Mouse (Mus musculus): ENCODE measurements around the gene Ctns.

The Ctns gene

DNA sequence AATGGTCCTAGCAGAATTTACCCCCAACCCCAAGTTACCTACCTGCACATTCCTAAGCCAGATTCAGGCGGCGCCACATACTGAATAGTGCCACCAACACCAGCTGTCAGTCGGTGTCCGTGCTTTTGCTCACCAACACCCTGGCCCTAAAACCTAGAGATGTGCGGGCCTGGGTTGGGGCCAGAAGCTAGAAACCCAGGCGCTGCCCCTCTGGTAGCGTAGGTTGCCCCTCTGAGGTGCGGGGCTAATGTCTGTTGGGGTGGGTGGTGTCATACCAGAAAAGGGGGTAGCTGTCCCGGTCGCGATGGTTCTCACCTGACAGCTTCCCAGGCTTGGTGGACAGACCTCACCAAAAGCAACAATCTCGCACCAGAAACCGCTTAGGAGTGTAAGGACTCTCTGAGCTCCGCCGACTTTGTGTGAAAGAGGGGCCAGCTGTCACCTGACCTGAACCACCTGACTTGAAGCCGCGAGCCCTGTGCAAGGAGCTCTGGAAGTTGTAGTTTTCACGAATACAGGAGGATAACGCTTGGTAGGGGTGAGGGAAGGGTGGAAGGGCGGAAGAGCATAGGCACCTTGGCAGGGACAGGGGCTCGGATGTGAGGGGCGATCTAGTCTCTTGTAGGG lies at the start of gene Ctns:
TSS of gene Ctns (minus strand) at position 440 of the 627 bp plus-strand sequence.
- DNase-seq (ENCODE audit: low spot score in 2 of 2): no peak

DNA sequence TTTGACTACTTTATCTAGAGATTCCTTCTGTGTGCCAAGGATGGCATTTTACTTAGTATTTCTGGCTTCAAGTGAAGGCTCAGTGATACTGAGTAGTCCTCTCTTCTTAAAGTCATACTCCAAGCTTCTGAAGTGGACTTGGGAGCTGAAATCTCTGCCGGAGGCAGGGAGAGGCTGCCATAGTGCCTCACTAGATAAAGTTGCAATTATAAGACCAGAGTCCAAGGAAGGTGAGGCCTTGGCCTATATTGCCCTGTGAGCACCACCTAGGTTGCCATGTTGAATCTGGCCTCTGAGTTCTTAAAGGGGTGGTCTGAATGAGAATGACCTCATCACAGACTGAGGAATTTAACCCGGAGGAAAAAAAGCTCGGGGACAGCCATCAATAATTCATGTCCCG lies 43.9 kb upstream of the Ctns start:
- DNase-seq (ENCODE audit: low spot score in 2 of 2): no peak

DNA sequence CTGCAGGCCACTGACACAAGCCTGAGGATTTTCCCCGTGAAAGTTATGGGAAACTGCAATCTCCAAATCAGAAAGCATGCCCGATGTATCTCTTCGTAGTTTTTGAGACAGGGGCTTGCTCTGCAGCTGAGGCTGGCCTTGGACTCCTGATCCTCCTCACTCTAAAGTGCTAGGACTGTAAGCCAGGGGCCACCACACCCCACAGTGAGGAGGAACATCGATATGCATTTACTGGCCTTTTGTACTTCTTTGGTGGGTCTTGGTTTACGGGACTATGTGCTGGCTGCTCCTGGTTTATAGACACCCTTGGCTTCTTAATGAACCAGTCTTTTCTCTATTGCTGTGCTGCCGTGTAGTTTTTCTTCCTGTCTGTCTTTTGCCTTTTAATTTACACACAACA lies 43.4 kb upstream of the Ctns start:
- no peak for DNase-seq (ENCODE audit: low spot score in 2 of 2)

DNA sequence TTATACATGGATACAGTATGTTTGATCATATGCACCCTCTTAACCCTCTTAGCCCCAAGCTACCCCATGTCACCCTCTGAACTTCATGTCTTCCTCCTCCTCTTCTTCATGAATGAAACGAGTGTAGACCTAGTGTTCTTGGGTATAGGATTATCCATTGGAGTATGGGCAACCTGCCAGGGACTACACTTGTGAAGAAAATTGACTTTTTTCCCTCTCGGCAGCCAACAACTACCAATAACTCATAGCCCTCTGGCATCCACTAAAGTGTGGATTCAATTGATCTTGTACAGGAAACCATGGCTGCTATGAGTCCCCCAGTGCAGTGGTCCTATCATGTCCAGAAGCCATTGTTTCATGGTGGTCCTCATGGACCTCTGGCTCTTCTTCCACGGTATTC lies 37.9 kb upstream of the Ctns start:
- no peak for DNase-seq (ENCODE audit: low spot score in 2 of 2)

DNA sequence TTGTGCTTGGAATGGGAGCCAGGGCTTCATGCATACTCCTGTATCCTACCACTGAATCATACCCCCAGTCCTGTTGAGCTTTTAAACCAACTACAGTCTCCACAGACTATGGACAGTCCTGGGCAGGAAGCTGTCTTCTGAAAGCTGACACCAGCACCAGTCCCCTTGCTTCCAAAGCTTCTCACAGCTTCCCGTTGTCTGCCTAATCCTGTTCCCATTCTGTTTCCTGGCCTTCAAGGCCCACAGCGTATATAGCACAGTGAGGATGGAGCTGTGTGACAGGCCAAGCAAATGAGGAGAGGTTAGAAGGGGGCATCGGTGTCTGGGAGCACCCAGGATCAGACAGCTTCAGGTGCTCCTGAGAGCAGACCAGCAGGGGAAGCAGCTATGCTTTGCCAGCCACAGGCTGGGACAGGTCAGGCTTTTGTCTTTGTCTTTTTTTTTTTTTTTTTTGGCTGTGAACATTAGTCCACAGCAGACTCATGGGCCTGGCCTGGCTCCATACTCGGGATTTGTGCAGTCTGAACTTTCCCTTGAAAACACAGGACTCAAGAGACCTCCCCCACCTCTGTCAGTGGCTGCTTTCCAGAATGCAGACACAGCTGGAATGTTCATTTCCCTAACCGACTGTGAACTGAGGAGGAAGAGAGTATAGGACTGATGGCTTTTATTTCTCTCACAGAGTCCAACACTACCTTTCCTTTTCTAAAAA lies 37.3 kb upstream of the Ctns start:
- DNase-seq (ENCODE audit: low spot score in 2 of 2): no peak

DNA sequence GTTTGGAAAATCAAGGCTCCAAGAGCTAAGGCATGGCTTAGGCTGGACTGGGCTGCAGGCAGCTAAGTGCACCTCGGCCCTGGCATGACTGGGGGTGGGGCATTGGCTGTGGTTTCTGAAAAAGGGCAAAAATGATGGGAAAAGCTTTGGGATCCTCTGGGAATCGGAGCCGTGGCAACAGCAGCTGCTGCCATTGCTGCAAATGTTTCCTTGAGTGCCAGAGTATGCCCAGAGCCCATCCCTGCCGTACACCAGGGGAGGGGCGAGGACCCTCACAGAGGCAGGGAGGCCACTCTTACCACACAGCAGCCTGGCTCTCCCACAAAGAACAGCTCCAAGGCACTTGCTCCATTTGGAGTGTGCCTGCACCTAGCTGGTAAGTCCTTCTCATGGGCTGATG lies 35.1 kb upstream of the Ctns start, which contains the start of gene Trpv1:
TSS of gene Trpv1 (plus strand) at position 301 of the 400 bp plus-strand sequence.
- no peak for DNase-seq (ENCODE audit: low spot score in 2 of 2)

DNA sequence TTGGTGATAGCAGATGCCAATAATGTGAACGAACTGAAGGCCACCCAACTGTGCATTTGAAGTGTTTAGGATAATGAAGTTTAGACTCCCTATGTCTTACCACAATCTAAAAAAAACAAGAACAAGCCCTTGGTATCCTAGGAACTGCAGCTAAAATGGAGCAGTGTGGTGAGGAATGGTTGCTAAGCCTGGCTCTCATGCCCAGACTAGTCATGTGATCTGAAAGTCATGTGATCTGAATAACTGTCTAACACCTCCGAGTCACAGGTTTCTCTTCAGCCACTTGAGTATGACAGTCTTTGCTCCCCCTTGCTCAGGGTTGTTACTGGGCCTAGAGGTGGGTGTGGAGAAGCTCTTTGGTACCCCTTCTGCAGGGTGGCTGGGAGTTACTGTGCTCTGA lies 33.7 kb upstream of the Ctns start:
- DNase-seq (ENCODE audit: low spot score in 2 of 2): no peak

DNA sequence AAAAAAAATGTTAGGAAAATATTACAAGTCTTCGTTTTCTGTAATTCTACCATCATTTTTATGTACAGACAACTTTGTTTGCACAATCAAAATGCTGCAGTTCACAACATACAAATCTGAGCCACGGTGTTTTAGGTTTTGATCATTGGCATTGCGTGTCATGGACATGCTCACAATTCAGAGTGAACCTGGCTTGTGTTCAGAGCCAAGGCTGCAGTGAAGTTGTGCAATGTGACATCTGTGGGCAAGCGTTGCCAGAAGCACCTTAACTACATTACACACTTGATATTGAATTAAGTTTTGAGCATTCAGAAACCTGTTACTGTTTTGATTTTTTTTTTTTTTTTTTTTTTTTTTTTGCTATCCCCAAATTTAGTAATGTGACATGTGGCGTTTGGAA lies 31.2 kb upstream of the Ctns start:
- DNase-seq (ENCODE audit: low spot score in 2 of 2): no peak

DNA sequence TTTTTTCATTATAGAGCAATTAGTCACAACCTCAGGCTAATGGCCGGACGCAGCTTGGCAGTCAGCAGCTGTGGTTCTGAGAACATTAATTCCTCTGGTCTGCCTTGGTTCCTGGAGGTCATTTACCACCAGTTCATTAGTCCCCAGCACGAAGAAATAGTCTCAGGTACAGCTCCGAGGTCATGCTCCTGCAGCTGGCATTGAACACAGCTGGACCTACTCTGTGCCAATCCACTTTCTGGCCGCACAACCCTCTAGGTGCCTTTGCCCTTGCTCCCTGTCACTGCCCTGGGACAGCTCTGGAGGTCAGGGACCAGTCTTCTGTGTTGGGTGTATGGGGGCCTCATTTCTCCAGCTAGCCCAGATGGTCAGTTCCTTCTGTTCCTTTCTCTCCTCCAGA lies 30.0 kb upstream of the Ctns start:
- no peak for DNase-seq (ENCODE audit: low spot score in 2 of 2)

DNA sequence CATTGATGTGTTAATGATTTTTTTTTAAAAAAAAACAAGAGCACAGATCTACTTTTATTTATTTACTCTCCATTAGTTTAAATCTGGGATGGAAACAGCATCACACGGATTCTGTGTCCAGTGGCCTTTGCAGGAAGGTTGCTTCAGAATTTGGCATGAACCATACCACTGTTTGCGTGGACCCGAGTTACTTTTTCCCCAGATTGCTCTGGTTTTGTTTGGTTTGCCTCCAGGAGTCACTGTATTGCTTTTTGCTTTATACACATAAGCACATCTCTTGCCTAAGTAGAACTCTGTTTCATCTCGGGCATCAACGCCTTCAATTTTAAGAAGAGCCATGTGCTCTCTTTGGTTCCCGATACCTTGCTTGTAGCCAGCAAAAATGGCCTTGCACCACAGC lies 27.0 kb upstream of the Ctns start:
- DNase-seq (ENCODE audit: low spot score in 2 of 2): no peak

DNA sequence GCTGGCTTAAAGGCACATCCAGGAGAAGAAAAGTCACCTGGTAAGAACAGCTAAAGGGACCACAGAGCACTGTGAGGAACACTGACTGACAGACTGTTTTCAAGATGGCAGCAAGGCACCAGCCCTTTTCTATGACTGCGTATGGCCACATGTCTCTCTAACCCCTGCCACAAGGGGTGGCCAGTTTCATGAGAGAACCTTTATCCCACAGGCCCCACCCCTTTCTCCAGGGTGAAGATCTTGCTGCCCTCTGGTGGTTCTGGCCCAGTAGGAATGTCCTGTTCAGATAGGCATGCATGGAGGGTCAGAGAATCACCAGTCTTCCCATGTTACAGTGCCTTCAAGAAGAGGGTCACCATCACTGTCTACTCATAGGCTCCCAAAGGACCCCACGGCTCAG lies 25.1 kb upstream of the Ctns start:
- DNase-seq (ENCODE audit: low spot score in 2 of 2): no peak

DNA sequence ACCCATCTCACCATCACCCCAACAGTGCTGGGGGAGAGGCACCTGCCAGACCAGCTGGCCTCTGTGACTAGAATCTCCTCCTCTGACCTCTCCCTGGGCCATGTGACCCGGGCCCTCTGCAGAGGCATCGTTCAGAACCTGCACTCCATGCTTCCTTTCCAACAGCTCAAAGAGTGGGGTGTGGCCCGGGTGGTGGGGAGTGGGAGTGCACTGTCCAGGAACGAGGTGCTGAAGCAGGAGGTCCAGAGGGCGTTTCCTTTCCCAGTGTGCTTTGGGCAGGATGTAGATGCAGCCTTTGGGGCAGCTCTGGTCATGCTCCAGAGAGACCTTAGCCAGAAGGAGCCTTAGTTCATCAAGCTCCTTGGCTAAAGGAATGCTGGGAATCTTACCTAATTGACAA lies 24.0 kb upstream of the Ctns start:
- no peak for DNase-seq (ENCODE audit: low spot score in 2 of 2)

DNA sequence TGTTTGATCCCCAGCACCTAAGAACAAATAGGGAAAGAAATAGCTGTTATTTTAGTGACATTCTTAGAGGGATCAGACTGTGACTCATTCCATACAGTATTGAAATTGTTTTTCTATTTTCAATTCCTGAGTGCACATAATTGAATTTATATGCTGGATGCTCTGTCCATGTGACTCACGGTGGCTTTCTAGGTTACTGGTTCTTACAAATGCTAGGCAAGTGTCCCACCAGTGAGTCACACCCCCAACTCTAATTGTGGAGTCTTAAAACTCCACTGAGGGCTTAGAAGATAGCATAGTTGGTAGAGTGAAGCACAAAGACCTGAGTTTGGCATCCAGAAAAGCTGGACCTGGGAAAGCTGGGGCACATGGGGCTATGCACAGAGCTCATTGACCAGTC lies 21.8 kb upstream of the Ctns start:
- no peak for DNase-seq (ENCODE audit: low spot score in 2 of 2)

DNA sequence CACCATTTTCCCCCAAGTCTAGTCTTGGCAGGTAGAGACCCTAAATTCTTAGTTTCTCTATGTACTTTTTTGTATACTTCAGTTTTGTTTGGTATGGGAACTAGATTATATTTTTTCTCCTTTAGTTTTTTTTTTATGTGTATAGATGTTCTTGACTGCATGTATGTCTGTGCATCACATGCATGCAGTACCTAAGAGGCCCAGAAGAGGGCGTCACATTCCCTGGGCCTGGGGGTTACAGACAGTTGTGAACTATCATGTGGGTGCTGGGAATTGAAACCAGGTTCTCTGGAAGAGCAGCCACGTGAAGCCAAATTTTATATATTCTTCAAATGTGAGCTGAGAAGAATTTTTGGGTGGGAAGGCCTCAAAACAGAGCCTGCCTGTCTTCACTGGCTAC lies 20.8 kb upstream of the Ctns start:
- DNase-seq (ENCODE audit: low spot score in 2 of 2): no peak

DNA sequence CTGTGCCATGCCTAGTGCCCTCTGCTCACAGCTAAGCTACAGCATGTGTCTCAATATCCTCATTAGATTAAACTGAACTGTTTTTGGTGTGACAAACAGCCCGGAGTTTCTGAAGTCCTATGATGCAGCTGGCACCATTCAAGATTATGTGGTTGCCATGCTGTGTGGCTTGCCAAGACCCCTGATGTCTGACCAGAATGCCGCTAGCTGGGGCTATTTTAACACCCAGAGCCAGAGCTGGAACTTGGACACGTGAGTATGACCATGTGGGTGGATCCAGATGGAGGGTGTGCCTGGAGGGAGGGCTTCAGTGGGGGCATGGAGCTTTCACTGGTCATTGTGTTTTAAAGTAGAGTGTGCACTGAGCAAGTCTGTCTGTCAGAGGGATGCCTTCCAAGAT lies 15.1 kb upstream of the Ctns start:
- no peak for DNase-seq (ENCODE audit: low spot score in 2 of 2)

DNA sequence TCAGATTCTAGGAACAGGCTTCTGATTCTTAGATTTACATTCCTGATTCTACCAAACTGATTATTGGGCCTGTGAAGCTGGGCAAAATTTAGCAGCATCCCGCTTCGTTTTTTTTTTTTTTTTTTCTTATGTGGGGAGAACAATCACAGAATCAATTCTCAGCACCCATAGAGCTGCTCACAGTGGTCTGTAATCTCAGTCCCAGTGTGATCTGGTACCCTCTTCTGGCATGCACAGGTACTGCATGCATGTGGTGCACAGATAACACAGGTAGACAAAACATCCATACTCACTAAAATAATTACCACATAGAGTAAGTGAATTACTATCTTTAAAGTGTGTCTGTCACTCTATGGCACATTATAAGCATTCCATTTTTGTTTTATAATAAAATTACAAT lies 8.8 kb upstream of the Ctns start:
- DNase-seq (ENCODE audit: low spot score in 2 of 2): no peak

DNA sequence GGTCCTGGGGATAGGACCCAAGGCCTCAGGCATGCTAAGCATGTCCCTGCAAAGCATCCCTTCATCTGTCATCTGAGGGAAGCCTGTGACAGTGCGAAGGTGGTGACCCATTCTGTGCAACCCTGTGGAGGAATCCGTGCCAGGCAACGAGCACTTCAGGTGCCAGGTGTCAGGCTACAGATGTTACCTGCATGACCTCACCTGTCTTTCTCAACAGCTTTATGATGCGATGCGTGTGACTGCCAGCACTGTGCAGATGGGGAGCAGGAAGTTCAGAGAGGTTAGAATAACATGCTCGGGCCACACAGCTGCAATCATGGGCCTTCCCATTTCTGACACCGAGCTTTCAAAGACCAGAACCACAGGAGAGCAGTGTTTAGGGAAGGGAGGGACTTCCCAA lies 6.4 kb upstream of the Ctns start:
- no peak for DNase-seq (ENCODE audit: low spot score in 2 of 2)

DNA sequence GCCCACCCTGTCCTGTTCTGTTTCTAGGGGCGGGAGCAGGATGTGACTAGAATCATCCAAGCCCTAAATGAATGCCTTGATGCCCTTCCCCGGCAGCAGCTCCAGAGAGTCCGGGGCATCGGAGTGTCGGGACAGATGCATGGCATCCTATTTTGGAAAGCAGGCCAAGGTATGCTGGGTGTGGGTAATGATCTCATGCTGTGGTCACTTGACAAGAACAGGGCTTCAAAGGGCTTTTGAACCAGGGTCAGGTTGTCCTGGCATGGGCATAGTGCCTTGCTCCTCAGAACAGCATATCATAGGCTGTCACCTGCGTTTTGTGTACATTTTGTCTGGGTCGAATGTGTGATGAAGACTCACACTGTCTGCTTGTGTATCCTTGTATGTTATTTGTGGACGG lies 5.1 kb upstream of the Ctns start:
- DNase-seq (ENCODE audit: low spot score in 2 of 2): no peak

DNA sequence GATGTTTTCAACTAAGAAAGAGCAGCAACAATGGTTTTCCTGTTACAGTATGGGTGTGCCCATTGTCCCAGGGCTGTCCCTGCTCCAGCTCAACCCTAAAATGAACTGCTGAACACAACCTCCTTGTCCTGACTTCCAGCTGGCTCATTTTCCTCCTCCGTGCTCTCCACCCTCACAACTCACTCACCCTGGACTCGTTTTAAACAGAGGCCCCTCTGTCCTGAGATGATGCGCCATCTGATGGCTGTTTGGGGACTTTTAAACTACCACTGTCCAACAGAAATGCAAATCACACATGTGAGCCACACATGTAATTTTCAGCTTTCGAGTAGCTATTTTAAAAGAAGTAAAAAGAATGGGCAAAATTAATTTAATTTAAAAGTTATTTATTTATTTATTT lies 2.8 kb upstream of the Ctns start:
- DNase-seq (ENCODE audit: low spot score in 2 of 2): no peak

DNA sequence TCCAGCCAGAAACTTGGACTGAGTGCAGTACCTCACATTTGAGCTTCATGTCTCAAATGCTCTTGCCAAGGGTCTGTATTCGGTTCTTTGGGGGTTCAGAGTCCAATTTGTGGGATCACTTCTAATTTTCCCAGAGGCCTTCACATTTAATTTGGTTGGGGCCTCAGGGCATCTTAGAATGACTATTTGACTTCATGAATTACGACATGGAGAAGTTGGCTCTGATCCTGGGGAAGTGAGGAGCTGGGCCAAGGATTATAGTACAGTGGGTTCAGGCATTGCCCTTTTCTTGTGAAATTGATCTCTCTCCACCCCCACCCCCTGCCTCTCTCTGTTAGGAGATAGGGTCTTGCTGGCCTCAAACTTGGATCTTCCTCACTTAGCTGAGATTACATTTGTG lies 2.2 kb upstream of the Ctns start:
- no peak for DNase-seq (ENCODE audit: low spot score in 2 of 2)

DNA sequence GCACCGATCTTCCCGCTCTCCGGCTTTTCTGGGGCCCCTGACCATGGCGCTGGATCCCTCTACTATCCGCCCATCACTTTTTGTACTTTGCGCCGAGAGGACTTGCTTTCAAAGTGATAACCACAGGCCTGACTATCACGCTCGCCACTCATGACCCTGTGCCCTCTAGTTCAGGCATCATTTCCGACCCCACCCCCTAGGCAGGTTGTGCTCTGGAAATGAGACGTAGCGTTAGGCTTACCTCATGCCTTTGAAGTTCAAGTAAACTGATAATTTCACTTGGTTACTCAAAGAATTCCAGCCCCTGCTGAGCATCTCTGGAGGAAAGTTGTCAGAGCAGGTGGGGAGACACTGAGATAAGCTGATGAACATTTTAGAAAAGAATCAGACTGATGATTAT lies 1.0 kb upstream of the Ctns start:
- DNase-seq (ENCODE audit: low spot score in 2 of 2): peak in 1 of 2 experiments; percentile 7

DNA sequence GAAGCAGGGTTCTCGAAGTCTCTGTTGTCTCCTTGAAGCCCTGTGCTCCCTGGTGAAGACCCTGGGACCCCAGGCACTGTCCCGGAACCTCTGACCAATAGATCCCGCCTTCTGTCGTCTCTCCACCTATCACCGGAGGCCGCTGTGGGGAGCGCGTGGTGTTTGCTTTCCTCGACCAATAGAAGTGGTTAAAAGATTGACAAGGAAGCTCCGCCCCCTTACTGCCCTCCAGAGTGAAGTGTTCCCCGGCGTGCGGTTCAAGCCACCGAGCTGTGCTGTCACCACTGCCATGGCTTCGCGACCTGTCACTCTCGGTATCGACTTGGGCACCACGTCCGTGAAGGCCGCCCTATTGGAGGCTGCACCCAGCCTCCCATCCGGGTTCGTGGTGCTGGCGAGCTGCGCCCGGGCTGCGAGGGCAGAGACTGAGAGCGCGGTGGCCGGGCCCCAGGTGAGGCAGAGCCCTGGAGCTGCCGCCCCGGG lies 429 bp upstream of the Ctns start, which contains the start of gene Shpk:
TSS of gene Shpk (plus strand) at position 231 of the 483 bp plus-strand sequence.
- peak; percentile 84 to 91 for DNase-seq (ENCODE audit: low spot score in 2 of 2)

DNA sequence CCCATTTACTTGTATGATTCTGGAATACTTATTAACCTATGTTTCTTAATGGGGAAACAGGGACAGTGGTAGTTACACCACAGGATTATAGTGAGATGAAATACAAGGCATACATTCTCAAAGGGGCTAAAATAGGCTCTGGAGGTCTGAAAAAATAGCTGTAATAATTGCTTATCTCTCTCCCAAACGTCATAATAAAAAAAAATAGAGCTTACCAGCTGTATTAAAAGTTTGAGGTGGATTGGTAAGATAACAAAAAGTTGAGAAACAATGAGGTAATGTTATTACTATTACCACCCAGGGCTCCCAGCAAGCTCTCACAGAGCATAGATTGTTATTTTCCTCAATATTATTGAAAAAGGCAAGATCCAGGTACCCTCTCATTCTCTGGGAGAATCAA lies 652 bp downstream of the Ctns start:
- DNase-seq (ENCODE audit: low spot score in 2 of 2): no peak

DNA sequence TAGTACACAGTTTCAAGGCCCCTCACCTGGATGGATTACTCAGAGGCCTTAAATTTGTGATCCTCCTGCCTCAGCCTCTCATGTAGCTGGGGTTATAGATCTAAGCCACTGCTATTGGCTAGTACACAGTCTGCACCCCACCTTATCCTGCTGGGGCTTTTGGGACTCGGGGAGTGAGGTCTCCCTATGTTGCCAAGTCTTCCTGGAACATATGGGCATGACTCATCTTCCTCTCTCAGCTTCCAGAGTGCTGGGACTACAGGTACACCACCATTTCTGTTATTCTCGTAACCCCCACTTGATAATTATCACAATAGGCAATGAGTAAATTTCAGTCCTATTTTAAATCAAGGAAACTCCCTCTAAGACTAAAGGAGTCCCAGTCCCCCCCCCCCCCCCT lies 4.4 kb downstream of the Ctns start:
- no peak for DNase-seq (ENCODE audit: low spot score in 2 of 2)

All from spleen, postnatal 14 days (tissue).